Mouse (Mus musculus) MEL-GATA-1-ER (cell line): ENCODE measurements around the gene Cmtm3.

Source experiments
- DNase-seq: peaks from one replicate; pipeline ENCODE4 v3.0.0-alpha.2; 2012; ENCODE audit warnings: low read depth; ENCODE audit errors: extremely low read depth

Gene Cmtm3

GRCm38 (mm10) chr8:104341678-104342077 is 2.5 kb downstream of the Cmtm3 start:
- DNase-seq: no peak

- DNase-seq: no peak
Observed at GRCm38 (mm10) chr8:104342426-104342825, 3.2 kb downstream of the Cmtm3 start.

GRCm38 (mm10) chr8:104343957-104344356 is 4.7 kb downstream of the Cmtm3 start:
- DNase-seq: no peak

- no peak for DNase-seq
Observed at GRCm38 (mm10) chr8:104344622-104345021, 5.4 kb downstream of the Cmtm3 start.

DNA sequence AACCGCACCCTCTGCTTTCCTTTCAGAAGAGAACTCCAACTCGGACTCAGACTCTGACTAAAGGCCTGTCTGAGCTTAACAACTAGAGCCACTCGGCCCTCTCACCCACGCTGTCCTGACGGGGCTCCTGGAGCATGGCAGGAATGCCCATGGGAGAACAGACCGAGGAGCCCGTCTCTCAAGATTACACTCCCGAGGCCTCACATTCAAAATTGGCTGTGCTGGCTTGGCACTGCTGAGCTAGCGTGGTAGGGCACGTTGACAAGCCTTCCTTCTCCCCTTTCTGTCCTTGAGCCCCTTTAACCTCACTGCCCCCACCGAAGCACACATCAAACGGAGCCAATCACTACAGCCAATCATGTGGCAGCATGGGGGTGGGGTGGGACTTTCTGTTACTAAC is 7.5 kb downstream of the Cmtm3 start:
- no peak for DNase-seq

- no peak for DNase-seq
Observed at GRCm38 (mm10) chr8:104348971-104349370, 9.8 kb downstream of the Cmtm3 start.

GRCm38 (mm10) chr8:104350047-104350446 is 10.8 kb downstream of the Cmtm3 start:
- no peak for DNase-seq

DNA sequence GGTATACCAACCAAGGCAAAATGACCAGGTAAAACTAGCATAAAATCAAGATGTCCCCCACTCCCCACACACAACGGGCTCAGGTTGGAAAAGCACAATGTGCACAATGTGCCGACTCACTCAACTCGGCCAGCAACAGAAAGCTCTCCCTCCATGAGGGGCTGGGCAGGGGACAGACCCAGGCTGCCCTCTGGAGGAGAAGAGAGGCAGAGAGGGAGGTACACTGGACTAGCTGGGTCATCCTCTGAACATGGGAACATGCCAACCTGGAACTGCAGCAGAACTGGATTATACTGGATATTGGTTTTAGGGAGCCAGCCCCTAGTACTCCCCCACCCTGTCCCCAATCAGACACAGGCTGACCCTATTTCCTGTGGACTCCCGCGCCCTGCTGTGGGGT is 14.0 kb downstream of the Cmtm3 start:
- DNase-seq: no peak

DNA sequence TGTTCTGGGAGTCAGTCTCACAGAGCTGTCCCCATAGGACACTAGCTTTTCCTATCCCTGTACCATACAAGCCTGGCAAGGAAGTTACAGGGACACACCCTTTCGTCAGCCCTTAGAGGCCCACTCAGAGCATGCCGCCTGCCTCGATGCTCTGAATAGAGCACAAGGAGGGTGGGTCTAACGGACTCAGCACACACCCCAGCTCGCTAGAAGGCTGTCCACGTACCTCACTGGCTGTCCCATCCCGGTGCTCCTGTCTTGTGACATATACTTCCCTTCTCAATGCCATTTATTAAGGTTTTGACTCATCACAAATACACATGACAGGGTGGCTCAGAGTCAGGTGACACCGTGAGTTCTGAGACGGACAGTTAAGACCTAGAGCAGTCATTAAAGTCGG is 15.3 kb downstream of the Cmtm3 start:
- DNase-seq: no peak

- no peak for DNase-seq
Observed at GRCm38 (mm10) chr8:104358637-104359036, 19.4 kb downstream of the Cmtm3 start.

DNA sequence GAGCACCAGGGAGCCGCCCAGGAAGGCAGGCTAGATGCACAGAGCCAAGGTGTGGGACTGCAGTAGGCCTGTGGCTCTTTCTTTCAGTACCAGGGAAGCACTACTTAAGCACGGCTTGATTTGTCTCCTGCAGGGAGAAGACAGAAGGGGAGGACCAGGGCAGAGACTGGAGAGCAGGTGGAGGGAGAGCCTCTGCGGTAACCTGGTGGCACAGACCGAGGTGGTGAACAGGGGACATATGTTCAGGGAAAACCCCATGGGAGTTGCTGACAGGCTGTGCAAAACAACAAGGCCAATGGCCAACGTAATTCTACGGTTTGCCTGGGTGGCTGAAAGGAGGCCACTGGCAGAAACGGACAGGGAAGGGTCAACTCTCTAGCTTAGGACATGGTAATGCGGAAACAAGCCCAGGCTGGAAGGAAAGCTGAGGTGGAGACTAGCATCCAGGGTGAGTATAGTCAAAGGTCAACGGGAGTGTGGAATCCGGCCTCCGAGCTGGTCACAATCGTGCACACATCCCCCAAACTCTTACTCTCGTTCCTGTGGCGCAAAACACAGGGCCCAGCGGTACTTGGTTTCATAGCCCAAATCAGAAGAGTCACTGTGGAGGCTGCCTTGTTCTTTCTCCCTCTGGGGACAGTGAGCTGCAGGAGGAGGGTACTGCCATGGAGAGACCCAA is 20.7 kb downstream of the Cmtm3 start:
- no peak for DNase-seq

DNA sequence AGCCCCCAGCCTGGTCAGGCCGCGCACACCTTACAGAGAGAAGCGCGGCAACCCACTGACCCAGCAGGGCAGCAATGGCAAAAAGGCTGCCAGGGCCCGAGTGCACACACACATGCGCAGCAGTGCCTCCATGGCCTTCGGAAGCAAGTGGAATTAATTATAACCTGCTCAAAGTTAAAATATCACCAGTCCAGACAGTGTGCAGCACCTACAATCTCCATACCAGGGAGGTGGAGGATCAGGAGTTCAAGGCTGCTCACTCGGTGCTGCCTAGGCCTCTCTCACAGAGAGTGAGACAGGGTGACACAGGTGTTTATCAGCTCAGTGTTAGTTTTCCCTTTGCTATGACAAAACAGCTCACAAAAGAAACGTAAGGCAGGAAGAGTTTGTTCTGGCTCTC is 26.5 kb downstream of the Cmtm3 start:
- no peak for DNase-seq

DNA sequence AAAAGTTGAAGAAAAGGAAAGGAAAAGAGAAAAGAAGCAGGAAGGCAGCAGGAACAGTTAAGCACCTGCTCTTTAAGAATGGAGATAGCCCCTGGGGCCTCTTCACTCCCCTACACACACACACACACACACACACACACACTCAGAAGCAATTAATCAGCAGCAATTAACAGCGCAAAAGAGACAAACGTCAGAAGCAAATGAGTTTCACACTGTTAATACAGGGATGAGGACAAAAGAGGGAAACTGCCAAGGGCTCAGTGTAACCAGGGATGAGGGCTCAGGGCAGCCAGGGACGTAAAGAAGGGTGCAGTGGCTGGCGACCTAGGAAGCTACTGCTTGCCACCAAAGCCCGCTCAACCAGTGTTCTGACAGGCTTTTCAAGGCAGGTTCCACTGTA is 28.2 kb downstream of the Cmtm3 start:
- no peak for DNase-seq

- no peak for DNase-seq
Observed at GRCm38 (mm10) chr8:104369591-104369990, 30.4 kb downstream of the Cmtm3 start.

DNA sequence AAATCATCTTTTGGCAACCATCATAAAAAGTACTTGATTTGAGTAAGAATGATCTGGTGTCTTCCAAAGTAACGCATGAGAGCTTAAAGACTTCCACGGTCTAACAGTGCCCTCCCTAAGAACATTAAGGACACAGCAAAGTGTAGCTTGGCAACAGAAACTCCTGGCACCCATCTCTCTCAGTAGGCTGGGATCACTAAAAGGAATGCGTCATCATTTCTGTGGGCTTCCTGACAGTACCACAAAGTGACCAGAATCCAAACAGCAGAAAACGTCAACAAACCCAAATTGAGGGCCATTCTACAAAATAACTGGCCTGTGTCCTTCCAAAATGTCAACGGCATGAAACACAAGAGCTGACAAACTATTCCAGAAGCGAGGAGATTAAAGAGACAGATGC is 30.9 kb downstream of the Cmtm3 start:
- DNase-seq: no peak

GRCm38 (mm10) chr8:104371121-104371520 is 31.9 kb downstream of the Cmtm3 start:
- DNase-seq: no peak

DNA sequence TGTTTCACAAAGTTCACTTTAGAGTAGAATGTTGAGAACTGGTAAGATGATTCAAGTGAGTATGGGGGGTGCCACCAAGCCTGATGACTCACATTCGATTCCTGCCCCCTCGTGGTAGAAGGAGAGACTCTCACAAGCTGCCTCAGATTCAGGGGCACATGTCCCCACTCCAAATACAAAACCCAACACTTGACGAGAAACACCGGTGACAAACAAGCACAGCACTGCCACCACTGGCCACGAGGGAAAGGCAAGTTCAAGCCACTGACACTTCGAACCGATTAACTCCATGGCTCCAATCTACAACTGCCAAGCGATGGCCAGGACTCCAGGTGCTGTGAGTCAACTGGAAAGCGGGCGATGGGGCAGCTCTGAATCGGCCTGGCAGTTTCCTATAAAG is 34.6 kb downstream of the Cmtm3 start:
- no peak for DNase-seq

GRCm38 (mm10) chr8:104374269-104374668 is 35.1 kb downstream of the Cmtm3 start:
- DNase-seq: no peak

DNA sequence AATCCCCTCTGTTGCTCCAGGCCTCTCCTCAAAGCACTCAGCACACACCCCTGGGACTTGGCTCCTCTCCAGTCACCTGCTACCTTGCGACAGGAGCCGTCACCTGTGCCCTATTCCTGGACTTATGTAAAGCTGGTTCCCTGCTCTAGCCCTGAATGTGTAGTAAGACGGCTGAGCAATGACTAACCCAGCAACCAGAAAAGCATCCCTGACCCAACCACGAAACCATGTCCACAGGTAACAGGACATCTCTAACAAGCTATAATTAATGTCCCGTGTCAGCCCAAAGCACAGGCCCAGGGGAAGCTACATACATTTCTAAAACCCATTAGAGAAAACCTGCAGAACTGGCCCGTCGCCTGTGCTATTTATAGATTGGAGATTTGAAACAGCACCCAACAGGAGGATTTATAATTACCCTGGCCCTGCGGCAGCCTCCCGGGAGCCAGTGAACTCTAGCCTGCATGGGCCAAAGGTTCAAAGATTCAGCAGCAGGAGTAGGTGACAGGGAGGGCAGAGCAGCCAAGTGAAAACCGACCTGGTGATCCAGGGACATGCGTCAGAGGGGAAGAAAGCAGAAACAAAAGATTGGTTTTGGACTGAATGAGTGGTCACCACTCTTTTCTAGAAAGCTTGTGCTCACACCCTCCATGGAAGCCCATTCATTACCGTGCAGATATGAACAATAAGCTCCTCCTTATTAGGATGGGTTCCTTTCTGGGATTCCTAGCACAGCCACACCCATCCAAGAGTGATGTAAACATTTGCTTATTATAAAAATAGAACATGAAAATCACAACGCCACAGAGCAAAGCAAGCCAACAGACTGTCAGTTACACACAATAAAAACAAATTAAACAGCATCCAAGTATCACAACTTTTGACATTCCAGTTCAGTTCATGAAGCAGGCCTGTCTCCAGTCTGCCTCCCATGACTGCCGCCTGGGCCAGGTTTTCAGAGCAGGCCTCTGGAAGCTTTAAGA is 35.9 kb downstream of the Cmtm3 start:
- no peak for DNase-seq

DNA sequence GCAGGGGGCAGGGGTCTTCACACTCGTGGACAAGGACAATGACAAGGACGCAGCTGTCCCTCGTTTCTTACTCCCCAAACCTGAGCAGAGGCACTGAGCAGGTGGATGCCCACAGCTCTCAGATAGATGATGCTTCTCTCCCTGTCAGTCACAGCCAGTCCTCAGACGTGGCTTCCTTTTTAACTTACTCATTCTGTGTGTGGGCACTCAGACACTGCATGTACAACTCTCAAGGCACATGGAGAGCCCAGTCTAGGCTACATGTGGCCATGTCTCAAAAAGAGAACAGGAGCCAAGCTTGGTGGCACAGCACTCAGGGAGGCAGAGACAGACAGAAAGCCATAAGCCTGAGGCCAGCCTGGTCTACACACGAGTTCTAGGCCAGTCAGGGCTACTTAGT is 36.7 kb downstream of the Cmtm3 start:
- no peak for DNase-seq

- no peak for DNase-seq
Observed at GRCm38 (mm10) chr8:104376669-104377068, 37.5 kb downstream of the Cmtm3 start.

DNA sequence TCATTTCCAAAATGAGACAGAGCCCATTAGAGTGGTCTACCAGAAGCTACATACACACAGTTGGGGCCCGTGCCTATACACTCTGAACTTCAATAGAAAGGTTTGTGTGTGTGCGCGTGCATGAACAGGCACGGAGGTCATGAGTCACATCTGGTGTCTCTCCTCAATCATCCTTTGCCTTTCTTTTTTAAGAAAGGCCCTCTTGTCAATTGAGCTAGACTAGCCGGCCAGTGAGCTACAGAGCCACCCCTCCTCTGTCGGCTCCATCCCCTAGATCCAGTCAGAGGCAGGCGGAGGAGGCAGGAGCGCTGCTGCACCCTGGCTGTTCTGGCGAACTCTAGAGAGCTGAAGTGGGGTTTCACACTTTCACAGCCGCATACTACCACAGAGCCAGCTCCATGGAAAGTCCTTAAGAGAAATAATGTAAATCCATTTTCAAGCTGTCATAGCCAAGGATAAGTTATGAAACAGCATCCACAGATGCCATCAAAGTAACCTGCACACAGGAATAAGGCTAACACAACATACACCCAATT is 40.2 kb downstream of the Cmtm3 start:
- DNase-seq: no peak
